Mouse (Mus musculus) kidney, adult 2 months (tissue): ENCODE results near the gene Steap3.

Experiments
- CTCF ChIP-seq: fragments of 200-500 bp; conservative IDR thresholded peaks from 2 replicates; pipeline ENCODE4 v1.5.1; 2011; ENCODE audit warnings: low read depth, mild to moderate bottlenecking, control low read depth, low read length, moderate library complexity, mixed read lengths; ENCODE audit not compliant: insufficient read depth, insufficient read length
- POLR2A ChIP-seq: fragments of 200-500 bp; IDR thresholded peaks from one replicate; pipeline ENCODE4 v1.6.1; 2011; ENCODE audit warnings: low read depth, low read length, control low read depth

- TF ChIP-seq CTCF (no peak), POLR2A (no peak)
These were observed 81.6 kb downstream of the Steap3 start for GRCm38 (mm10) chr1:120190946-120191345.
